Mouse (Mus musculus) midbrain, embryonic 14.5 days (tissue): ENCODE data around the gene Foxj2. TPM values are rescaled to one million over a fixed set of nuclear protein-coding genes. Genes with fewer than 3 reads are reported as not detected.

Experiments
- microRNA-seq: library from miRNA; unstranded; fragments of <30 nt; microRNA quantifications from one replicate; pipeline ENCODE4, GENCODE M21; 2016
- polyA plus RNA-seq: library from polyadenylated mRNA; unstranded; fragments of >200 nt; fragmentation: Nextera tagmentation; extraction: Ambion mirVana; gene quantifications from 2 replicates; pipeline ENCODE4 v1.2.1, GENCODE M21; 2014

Foxj2 gene
- polyA plus RNA-seq, 1 experiment from 2014 or later, result 9.0 TPM

Small RNAs within 50 kb of the gene (microRNA-seq; reads per million reads assigned to microRNA genes)
- gene Mir7231, result not detected

Other genes with a start within 250 kb of the Foxj2 start
- gene Apobec1, start 217.5 kb upstream of the Foxj2 start, polyA plus RNA-seq, result 0.31 and 1.6 TPM in 2 replicates
- gene Gdf3, start 209.8 kb upstream of the Foxj2 start, polyA plus RNA-seq, result 0.13 TPM in 1 of 2 replicates, not detected in the other
- gene Dppa3, start 193.5 kb upstream of the Foxj2 start, polyA plus RNA-seq, result not detected in 2 replicates
- 0.11 TPM in 1 of 2 replicates, not detected in the other for gene Nanog, start 112.4 kb upstream of the Foxj2 start, polyA plus RNA-seq
- gene Slc2a3, start 18.3 kb upstream of the Foxj2 start, polyA plus RNA-seq, result 21.7 and 28.4 TPM in 2 replicates
- 0.62 and 2.0 TPM in 2 replicates for gene C3ar1, start 36.2 kb downstream of the Foxj2 start, polyA plus RNA-seq
- gene Necap1, start 54.6 kb downstream of the Foxj2 start, polyA plus RNA-seq, result 119 and 135 TPM in 2 replicates
- 1.9 TPM in 1 of 2 replicates, not detected in the other for gene Clec4a1, start 101.9 kb downstream of the Foxj2 start, polyA plus RNA-seq
- gene Clec4a3, start 132.6 kb downstream of the Foxj2 start, polyA plus RNA-seq, result 1.5 TPM in 1 of 2 replicates, not detected in the other
- not detected in 2 replicates for gene Clec4a4, start 170.5 kb downstream of the Foxj2 start, polyA plus RNA-seq
- gene Clec4b1, start 230.0 kb downstream of the Foxj2 start, polyA plus RNA-seq, result not detected in 2 replicates